Mouse (Mus musculus): Measurements from ENCODE around the gene 1700067K01Rik. TPM values are rescaled to one million over a fixed set of nuclear protein-coding genes. Genes with fewer than 3 reads are reported as not detected.

Gene 1700067K01Rik
- polyA plus RNA-seq, 1 experiment from 2014 or later = 1.3 TPM

- Histone ChIP-seq H3K27me3 (replicated peaks; ENCODE audit: control insufficient read depth, insufficient read depth, low read length) (peaks cover 4% of the 10 kb centered on the region; the same call in 1 of the 2 replicates), H3K9ac (replicated peaks; ENCODE audit: low read depth, low read length) (peak overlapping the region; percentile 69), H3K9me3 (ENCODE audit: control insufficient read depth, low read length) (no peaks in the 10 kb centered on the region), H3K27ac (ENCODE audit: low read length) (peak overlapping the region; percentile 92), H3K4me1 (replicated peaks; ENCODE audit: control insufficient read depth, insufficient read depth, low read length) (peaks cover 24% of the 10 kb centered on the region), H3K36me3 (ENCODE audit: control insufficient read depth, insufficient read depth) (peaks cover under 1% of the 10 kb centered on the region; the same call in 1 of the 2 replicates), H3K4me3 (replicated peaks; ENCODE audit: low read length) (peak overlapping the region; percentile 70), H3K4me2 (ENCODE audit: low read length) (peak overlapping the region; percentile 86)
- peak; percentile 79 for ATAC-seq
- under 1% methylated on average over 49 of the region's 103 CpGs for WGBS
Observed at GRCm38 (mm10) chr8:83996567-83997505, 4.5 kb upstream of the 1700067K01Rik start.

- under 1% methylated on average over 41 of the region's 112 CpGs for WGBS
Observed at GRCm38 (mm10) chr8:83997511-83998141, 3.7 kb upstream of the 1700067K01Rik start, which contains the start of gene Samd1. Gene Samd1, plus strand, starts transcription at chr8:83997672.

GRCm38 (mm10) chr8:83998231-83999056 is 2.9 kb upstream of the 1700067K01Rik start:
- peak; percentile 22 for ATAC-seq
- Histone ChIP-seq H3K27me3 (replicated peaks; ENCODE audit: control insufficient read depth, insufficient read depth, low read length) (peaks cover 4% of the 10 kb centered on the region; the same call in 1 of the 2 replicates), H3K4me2 (ENCODE audit: low read length) (peak overlapping the region; percentile 81), H3K27ac (ENCODE audit: low read length) (peak overlapping the region; percentile 92), H3K9ac (replicated peaks; ENCODE audit: low read depth, low read length) (peak overlapping the region; percentile 62), H3K4me3 (replicated peaks; ENCODE audit: low read length) (peak overlapping the region; percentile 70), H3K4me1 (replicated peaks; ENCODE audit: control insufficient read depth, insufficient read depth, low read length) (peaks cover 27% of the 10 kb centered on the region), H3K9me3 (ENCODE audit: control insufficient read depth, low read length) (no peaks in the 10 kb centered on the region), H3K36me3 (ENCODE audit: control insufficient read depth, insufficient read depth) (no peaks in the 10 kb centered on the region)
- under 1% methylated on average over 76 of the region's 92 CpGs for WGBS

More at GRCm38 (mm10) chr8:83997511-83998141, 3.7 kb upstream of the 1700067K01Rik start, which contains the start of gene Samd1:
- H3K4me3 ChIP-seq (replicated peaks; ENCODE audit: low read length) = peak within 1 kb of the TSS; percentile 70
- no peaks in the 10 kb centered on the region for H3K9me3 ChIP-seq (ENCODE audit: control insufficient read depth, low read length)
- no peaks in the 10 kb centered on the region for H3K36me3 ChIP-seq (ENCODE audit: control insufficient read depth, insufficient read depth)
- peak within 1 kb of the TSS; percentile 86 for H3K4me2 ChIP-seq (ENCODE audit: low read length)
- peaks cover 4% of the 10 kb centered on the region; the same call in 1 of the 2 replicates for H3K27me3 ChIP-seq (replicated peaks; ENCODE audit: control insufficient read depth, insufficient read depth, low read length)
- peak within 1 kb of the TSS; percentile 69 for H3K9ac ChIP-seq (replicated peaks; ENCODE audit: low read depth, low read length)
- 0 out of 2 replicates have a peak, but pooled peaks have one; percentile 18 for ATAC-seq
- peak within 1 kb of the TSS; percentile 92 for H3K27ac ChIP-seq (ENCODE audit: low read length)
- H3K4me1 ChIP-seq (replicated peaks; ENCODE audit: control insufficient read depth, insufficient read depth, low read length) = peaks cover 24% of the 10 kb centered on the region

GRCm38 (mm10) chr8:83999057-83999705 is 2.1 kb upstream of the 1700067K01Rik start:
- Histone ChIP-seq H3K9me3 (ENCODE audit: control insufficient read depth, low read length) (no peaks in the 10 kb centered on the region), H3K4me1 (replicated peaks; ENCODE audit: control insufficient read depth, insufficient read depth, low read length) (peaks cover 34% of the 10 kb centered on the region), H3K4me2 (ENCODE audit: low read length) (peak overlapping the region; percentile 81), H3K27me3 (replicated peaks; ENCODE audit: control insufficient read depth, insufficient read depth, low read length) (peaks cover 4% of the 10 kb centered on the region; the same call in 1 of the 2 replicates), H3K9ac (replicated peaks; ENCODE audit: low read depth, low read length) (peak overlapping the region; percentile 62), H3K36me3 (ENCODE audit: control insufficient read depth, insufficient read depth) (no peaks in the 10 kb centered on the region), H3K4me3 (replicated peaks; ENCODE audit: low read length) (peak overlapping the region; percentile 70), H3K27ac (ENCODE audit: low read length) (no peak overlapping the region)
- no peak for ATAC-seq
- WGBS = 61% methylated on average over 16 of the region's 16 CpGs

- Histone ChIP-seq H3K27ac (ENCODE audit: low read length) (no peak overlapping the region), H3K4me1 (replicated peaks; ENCODE audit: control insufficient read depth, insufficient read depth, low read length) (peaks cover 37% of the 10 kb centered on the region), H3K4me3 (replicated peaks; ENCODE audit: low read length) (no peak overlapping the region), H3K9ac (replicated peaks; ENCODE audit: low read depth, low read length) (no peak overlapping the region), H3K36me3 (ENCODE audit: control insufficient read depth, insufficient read depth) (no peaks in the 10 kb centered on the region), H3K4me2 (ENCODE audit: low read length) (no peak overlapping the region), H3K27me3 (replicated peaks; ENCODE audit: control insufficient read depth, insufficient read depth, low read length) (peaks cover 4% of the 10 kb centered on the region; the same call in 1 of the 2 replicates), H3K9me3 (ENCODE audit: control insufficient read depth, low read length) (no peaks in the 10 kb centered on the region)
- ATAC-seq = no peak
- WGBS = 95% methylated on average over 2 of the region's 2 CpGs
Observed at GRCm38 (mm10) chr8:83999825-84000224, 1.5 kb upstream of the 1700067K01Rik start.

- no peak for ATAC-seq
- Histone ChIP-seq H3K4me3 (replicated peaks; ENCODE audit: low read length) (no peak overlapping the region), H3K27me3 (replicated peaks; ENCODE audit: control insufficient read depth, insufficient read depth, low read length) (peaks cover 4% of the 10 kb centered on the region; the same call in 1 of the 2 replicates), H3K36me3 (ENCODE audit: control insufficient read depth, insufficient read depth) (no peaks in the 10 kb centered on the region), H3K4me2 (ENCODE audit: low read length) (no peak overlapping the region), H3K9me3 (ENCODE audit: control insufficient read depth, low read length) (no peaks in the 10 kb centered on the region), H3K4me1 (replicated peaks; ENCODE audit: control insufficient read depth, insufficient read depth, low read length) (peaks cover 34% of the 10 kb centered on the region), H3K27ac (ENCODE audit: low read length) (no peak overlapping the region), H3K9ac (replicated peaks; ENCODE audit: low read depth, low read length) (no peak overlapping the region)
- WGBS = 50% methylated on average over 12 of the region's 12 CpGs
Observed at GRCm38 (mm10) chr8:84002957-84003611, 1.8 kb downstream of the 1700067K01Rik start.

- H3K27me3 ChIP-seq (replicated peaks; ENCODE audit: control insufficient read depth, insufficient read depth, low read length) = peaks cover 4% of the 10 kb centered on the region; the same call in 1 of the 2 replicates
- H3K4me2 ChIP-seq (ENCODE audit: low read length) = peak overlapping the region; percentile 92
- no peak overlapping the region for H3K27ac ChIP-seq (ENCODE audit: low read length)
- WGBS = 79% methylated on average over 6 of the region's 6 CpGs
- H3K36me3 ChIP-seq (ENCODE audit: control insufficient read depth, insufficient read depth) = no peaks in the 10 kb centered on the region
- peaks cover 30% of the 10 kb centered on the region for H3K4me1 ChIP-seq (replicated peaks; ENCODE audit: control insufficient read depth, insufficient read depth, low read length)
- H3K9me3 ChIP-seq (ENCODE audit: control insufficient read depth, low read length) = no peaks in the 10 kb centered on the region
- peak overlapping the region; percentile 70 for H3K4me3 ChIP-seq (replicated peaks; ENCODE audit: low read length)
- peak overlapping the region; percentile 78 for H3K9ac ChIP-seq (replicated peaks; ENCODE audit: low read depth, low read length)
- no peak for ATAC-seq
Observed at GRCm38 (mm10) chr8:84003612-84004246, 2.4 kb downstream of the 1700067K01Rik start.
